Mouse (Mus musculus): Measurements from ENCODE around the gene Nln. TPM values are rescaled to one million over a fixed set of nuclear protein-coding genes. Genes with fewer than 3 reads are reported as not detected.

Nln gene
- total and polyA plus RNA-seq, 3 experiments = 15.4 to 229 (median 16.1) TPM

GRCm38 (mm10) chr13:104036494-104037290, 72.7 kb downstream of the Nln start (continued):
- TF ChIP-seq TCF12 (IDR thresholded peaks at IDR 0.05; ENCODE audit: low read depth, low read length) (peak; percentile 81), EP300 (IDR thresholded peaks at IDR 0.05; ENCODE audit: low read depth in 1 of 2, low read length in 2 of 2) (peak; percentile 77 to 82), UBTF (IDR thresholded peaks at IDR 0.05; ENCODE audit: borderline replicate concordance, insufficient read depth, low read depth, low read length) (no peak)

GRCm38 (mm10) chr13:104035651-104036050, 73.8 kb downstream of the Nln start:
- TF ChIP-seq USF1 (IDR thresholded peaks at IDR 0.05; ENCODE audit: low read depth, low read length) (no peak), CHD1 (IDR thresholded peaks at IDR 0.05; ENCODE audit: low read depth, low read length) (no peak)
- Histone ChIP-seq H3K4me1 (ENCODE audit: control insufficient read depth in 1 of 2, insufficient read depth in 2 of 2, low read length in 2 of 2) (peaks cover 18 to 50% of the 10 kb centered on the region in 2 experiments), H3K79me2 (ENCODE audit: control insufficient read depth, insufficient read depth, low read length, poor library complexity) (no peaks in the 10 kb centered on the region), H3K9me3 (replicated peaks; ENCODE audit: insufficient read depth, low read length) (no peaks in the 10 kb centered on the region), H3K9ac (ENCODE audit: control insufficient read depth, low read depth, low read length, poor library complexity, severe bottlenecking) (no peak overlapping the region), H3K4me3 (ENCODE audit: control insufficient read depth in 1 of 2, insufficient read depth in 1 of 2, low read depth in 2 of 2, low read length in 2 of 2) (no peak overlapping the region), H3K27me3 (ENCODE audit: control insufficient read depth in 1 of 2, insufficient read depth in 2 of 2, low read length in 2 of 2) (no peaks in the 10 kb centered on the region), H3K36me3 (ENCODE audit: control insufficient read depth in 1 of 2, insufficient read depth in 2 of 2, low read length in 2 of 2) (peaks cover 0 to 38% of the 10 kb centered on the region in 2 experiments; a peak in 2 of 4 replicates), H3K27ac (ENCODE audit: control insufficient read depth, low read depth, low read length) (no peak overlapping the region)
- DNase-seq (ENCODE audit: low read depth, low spot score) = no peak

GRCm38 (mm10) chr13:104034854-104035253, 74.6 kb downstream of the Nln start:
- Histone ChIP-seq H3K9ac (ENCODE audit: control insufficient read depth, low read depth, low read length, poor library complexity, severe bottlenecking) (no peak overlapping the region), H3K36me3 (ENCODE audit: control insufficient read depth in 1 of 2, insufficient read depth in 2 of 2, low read length in 2 of 2) (peaks cover 0 to 34% of the 10 kb centered on the region in 2 experiments; a peak in 2 of 4 replicates), H3K79me2 (ENCODE audit: control insufficient read depth, insufficient read depth, low read length, poor library complexity) (no peaks in the 10 kb centered on the region), H3K27ac (ENCODE audit: control insufficient read depth, low read depth, low read length) (no peak overlapping the region), H3K4me1 (ENCODE audit: control insufficient read depth in 1 of 2, insufficient read depth in 2 of 2, low read length in 2 of 2) (peaks cover 14 to 47% of the 10 kb centered on the region in 2 experiments), H3K9me3 (replicated peaks; ENCODE audit: insufficient read depth, low read length) (no peaks in the 10 kb centered on the region), H3K27me3 (ENCODE audit: control insufficient read depth in 1 of 2, insufficient read depth in 2 of 2, low read length in 2 of 2) (no peaks in the 10 kb centered on the region), H3K4me3 (ENCODE audit: control insufficient read depth in 1 of 2, insufficient read depth in 1 of 2, low read depth in 2 of 2, low read length in 2 of 2) (no peak overlapping the region)
- DNase-seq (ENCODE audit: low read depth, low spot score) = no peak
- TF ChIP-seq MAFK (IDR thresholded peaks at IDR 0.05; ENCODE audit: borderline replicate concordance, low read depth, low read length) = no peak
- TF ChIP-seq MYB (IDR thresholded peaks at IDR 0.05; ENCODE audit: low read depth, low read length) = no peak
- no peak for TF ChIP-seq ZKSCAN1 (IDR thresholded peaks at IDR 0.05; ENCODE audit: low read depth, low read length)
- no peak for TF ChIP-seq MYC (IDR thresholded peaks at IDR 0.05; ENCODE audit: low read depth, low read length)
- no peak for TF ChIP-seq SIN3A (IDR thresholded peaks at IDR 0.05; ENCODE audit: low read length)
- no peak for TF ChIP-seq E2F4 (IDR thresholded peaks at IDR 0.05; ENCODE audit: borderline replicate concordance, low read depth, low read length)

Measured in MEL (cell line).